Mouse (Mus musculus) testis, postnatal 10 days (tissue): ENCODE measurements around the gene Acot7.

Experiments
- DNase-seq: peaks from one replicate; pipeline ENCODE4 v3.0.0; 2021; ENCODE audit warnings: low spot score

The Acot7 gene

DNA sequence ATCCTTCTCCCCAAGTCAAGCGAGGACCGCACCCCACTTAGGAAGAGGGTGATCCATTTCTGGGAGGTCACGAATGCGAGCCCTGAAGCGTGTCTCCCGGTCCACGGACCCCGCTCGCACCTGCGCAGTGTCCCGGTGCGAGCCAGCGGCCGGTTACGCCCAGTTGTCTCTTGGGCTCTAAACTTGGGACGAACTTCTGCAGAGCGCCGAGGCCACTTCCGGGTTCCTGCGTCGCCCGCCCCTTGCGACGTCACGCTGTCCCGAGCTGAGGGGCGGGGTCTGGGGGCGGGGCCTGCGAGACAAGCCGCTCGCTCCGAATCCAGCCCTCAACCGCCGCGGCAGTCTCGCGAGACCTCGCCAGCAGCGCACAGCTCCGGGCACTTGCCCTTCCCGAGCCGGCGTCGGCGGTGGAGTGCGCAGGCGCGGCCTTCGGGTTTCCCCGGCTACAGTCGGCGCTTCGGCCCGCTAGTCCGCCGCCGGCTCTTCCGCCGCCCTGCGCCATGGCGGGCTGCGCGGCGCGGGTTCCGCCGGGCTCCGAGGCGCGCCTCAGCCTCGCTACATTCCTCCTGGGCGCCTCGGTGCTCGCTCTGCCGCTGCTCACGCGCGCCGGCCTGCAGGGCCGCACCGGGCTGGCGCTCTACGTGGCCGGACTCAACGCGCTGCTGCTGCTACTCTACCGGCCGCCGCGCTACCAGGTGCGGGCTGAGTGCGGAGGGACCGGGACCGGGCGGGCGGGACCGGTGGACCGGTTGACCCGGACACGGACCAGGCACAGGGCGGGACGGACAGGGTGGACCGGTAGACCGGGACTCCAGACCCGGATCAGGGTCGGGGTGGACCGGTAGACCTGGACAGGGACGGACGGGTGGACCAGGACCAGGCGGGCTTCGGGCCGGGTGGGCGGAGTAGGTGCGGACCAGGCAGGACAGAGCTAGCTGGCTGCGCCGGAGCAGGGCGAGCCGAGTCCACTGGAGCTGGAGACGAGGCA is 119.2 kb downstream of the Acot7 start, which contains the start of gene Icmt:
Gene Icmt (plus strand): TSS at position 354 of the 988 bp plus-strand sequence.
- peak; percentile 100 for DNase-seq

DNA sequence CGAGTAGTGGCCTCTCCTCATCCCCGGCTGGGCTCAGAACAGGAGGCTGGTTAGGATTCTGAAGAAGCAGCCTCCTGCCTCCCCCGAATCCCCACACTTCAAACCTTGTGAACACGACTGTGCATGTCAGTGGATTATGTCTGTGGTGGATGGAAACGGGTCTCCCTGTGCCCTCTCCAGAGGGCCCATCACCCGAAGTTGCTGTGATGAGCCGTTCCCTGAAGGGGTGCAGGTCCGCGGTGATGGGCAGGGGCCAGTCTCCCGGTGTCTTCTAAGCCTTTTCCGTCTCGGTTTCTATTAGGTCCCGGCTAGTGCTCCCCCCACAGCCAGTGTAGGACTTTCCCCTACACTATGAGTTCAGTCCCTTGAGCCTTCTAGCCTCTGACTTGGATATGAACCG is 120.9 kb downstream of the Acot7 start:
- DNase-seq = no peak

DNA sequence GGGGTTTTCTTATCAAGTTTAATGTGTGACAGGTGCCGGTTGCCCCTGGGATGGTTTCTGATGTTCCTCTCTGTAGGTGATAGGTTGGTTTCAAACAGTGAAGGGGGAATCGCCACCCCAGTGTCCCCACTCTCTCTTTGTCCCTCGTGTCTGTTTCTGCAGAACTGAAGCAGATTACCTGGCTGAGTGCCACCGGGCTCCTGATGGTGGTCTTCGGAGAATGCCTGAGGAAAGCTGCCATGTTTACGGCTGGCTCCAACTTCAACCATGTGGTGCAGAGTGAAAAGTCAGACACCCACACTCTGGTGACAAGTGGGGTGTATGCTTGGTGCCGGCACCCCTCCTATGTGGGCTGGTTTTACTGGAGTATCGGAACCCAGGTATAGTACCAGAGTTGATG is 122.4 kb downstream of the Acot7 start:
- no peak for DNase-seq

DNA sequence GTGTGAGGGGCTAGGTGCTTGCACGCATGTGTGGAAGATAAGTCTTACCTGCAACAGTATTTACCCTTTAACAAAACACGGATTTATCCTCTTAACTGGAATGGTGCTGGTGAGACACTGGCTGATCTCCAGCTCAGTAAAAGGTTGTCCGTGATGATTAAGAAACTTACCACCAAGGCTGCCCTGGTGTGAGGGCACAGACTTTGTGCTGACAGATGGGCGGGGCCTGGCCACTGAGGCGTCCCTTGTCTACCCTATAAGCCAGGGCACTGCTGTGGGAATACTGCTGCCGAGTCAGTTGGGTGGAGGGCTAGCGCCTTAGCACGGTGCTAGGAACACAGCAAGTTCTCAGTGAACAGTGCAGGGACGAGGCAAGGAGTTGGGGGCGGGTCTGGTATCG is 124.1 kb downstream of the Acot7 start:
- DNase-seq = no peak

DNA sequence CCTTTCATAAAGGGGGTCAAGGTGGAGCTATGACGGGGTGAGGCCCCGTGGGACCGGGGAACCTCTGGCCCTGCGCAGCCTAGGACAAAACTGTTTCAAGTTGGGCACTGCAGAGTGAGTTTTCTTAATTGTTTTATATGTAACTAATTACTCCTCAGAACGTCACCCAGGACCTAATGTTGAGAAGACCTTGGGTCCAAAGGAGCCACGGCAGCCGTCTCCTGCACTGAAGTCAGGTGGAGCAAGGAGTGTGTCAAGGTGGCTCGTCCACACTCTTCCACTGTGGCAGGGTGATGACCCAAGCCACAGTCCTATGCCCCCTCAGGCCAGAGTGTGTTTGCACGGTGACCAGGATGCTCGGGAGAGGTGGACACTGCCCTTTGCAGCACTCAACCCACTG is 125.2 kb downstream of the Acot7 start:
- no peak for DNase-seq

DNA sequence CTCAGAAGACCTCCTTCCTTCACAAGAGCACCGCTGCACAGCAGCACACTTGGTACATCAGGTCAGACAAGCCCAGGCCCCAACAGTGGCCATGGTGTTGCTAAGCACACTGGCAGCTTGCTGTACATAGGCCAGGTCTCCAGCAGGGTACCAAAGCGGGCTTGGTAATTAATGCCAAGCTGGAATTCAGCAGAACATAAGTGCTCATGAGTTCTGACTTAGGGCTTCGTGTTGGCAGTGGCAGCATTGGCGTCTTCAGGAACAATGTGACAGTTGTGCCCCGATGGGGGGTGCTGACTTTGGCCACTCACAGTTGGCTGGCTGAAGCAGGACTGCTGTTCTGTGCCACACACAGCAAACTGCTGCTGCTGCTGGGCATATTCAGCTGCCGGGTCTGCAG is 126.8 kb downstream of the Acot7 start:
- no peak for DNase-seq

DNA sequence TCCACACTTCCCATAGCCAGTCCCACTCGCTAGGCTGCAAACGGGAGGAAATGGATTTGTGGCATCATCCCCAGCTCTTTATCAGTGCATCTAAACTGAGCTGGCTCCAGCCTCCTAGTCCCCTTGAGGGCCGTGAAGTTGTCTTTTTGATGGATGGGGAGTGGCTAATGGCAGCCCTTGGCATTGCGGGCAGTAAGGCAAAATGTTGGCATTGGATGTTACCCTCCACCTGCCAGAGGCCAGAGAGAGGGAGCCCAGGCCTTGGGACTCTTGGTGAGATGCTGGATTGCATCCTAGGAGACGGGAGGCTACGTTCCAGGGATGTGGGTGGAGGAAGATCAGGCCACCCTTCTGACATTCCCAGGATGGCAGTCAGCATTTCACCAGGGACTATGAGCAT is 128.1 kb downstream of the Acot7 start:
- DNase-seq = no peak

DNA sequence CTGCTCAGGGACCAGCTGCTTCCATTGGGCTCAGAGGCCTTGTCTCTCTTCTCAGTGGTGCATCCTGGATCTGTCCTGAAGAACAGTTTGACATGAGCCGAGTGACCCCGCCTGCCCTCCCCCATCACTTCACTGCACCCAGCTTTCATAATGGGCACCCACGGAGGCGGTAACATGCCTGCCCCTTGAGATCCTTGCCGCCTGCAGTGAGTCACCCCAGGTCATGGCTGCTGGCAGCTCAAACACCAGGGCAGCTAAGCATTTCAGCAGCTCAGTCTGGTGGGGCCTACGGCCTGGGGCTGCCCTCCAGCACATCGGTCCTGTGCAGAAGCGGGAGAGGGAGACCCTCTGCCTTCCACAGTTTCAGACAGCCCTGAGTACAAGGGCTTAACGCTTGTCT is 129.6 kb downstream of the Acot7 start:
- DNase-seq = no peak

DNA sequence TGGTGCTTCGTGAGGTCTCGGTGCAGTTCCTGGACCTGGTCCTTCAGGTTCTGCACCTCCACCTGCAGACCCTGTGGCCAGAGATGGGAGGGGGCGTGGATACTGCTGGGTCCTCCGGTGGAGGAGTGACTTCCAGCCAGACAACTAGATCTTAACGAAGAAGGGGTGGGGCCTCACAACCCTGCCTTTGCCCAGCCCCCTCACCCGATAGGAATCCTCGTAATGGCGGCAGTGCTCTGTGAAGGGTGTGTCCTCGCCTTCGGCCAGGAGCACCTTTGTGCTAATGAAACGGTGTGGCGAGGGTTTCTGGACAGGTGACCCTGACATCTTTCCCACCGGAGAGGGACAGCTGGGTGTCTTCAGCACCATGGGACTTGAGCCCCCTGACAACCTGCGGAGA is 134.3 kb downstream of the Acot7 start:
- no peak for DNase-seq

DNA sequence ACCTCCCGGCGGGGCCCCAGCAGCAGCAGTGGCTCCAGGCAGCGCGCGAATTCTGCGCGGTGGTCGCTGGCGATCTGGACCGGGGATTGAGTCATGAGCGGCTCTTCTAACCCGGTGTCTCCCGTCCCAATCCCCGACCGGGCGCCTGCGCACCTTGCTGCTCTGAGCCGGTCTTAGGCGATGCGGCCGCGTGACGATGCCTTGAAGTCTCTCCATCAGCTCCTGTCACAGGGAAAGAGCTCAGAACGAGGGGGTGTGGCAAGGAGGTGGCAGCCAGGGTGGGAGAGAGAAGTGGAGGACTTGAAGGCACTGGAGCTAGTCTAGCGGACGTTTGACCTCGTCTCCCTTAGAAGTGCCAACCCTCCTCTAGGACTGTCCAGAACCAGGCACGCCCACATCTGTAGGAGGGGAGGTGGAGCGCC is 135.3 kb downstream of the Acot7 start:
- DNase-seq = no peak

DNA sequence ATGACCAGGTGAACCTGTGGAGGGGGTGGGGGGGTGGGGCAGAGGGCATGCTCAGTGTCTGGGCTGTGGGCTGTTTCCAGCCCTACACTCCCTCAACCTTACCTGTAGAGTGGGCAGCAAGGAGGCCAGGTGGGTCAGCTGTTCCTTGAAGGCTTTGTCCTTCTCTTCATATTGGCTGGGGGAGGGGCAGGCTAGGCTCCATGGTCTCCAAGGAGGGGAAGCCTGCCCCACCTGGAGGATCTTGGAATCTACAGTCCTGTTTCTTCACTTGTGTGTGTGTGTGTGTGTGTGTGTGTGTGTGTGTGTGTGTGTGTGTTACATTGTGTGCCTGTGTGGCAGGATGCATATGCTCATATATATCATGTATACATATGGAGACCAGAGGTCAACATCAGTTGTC is 136.0 kb downstream of the Acot7 start:
- DNase-seq = peak; percentile 82

DNA sequence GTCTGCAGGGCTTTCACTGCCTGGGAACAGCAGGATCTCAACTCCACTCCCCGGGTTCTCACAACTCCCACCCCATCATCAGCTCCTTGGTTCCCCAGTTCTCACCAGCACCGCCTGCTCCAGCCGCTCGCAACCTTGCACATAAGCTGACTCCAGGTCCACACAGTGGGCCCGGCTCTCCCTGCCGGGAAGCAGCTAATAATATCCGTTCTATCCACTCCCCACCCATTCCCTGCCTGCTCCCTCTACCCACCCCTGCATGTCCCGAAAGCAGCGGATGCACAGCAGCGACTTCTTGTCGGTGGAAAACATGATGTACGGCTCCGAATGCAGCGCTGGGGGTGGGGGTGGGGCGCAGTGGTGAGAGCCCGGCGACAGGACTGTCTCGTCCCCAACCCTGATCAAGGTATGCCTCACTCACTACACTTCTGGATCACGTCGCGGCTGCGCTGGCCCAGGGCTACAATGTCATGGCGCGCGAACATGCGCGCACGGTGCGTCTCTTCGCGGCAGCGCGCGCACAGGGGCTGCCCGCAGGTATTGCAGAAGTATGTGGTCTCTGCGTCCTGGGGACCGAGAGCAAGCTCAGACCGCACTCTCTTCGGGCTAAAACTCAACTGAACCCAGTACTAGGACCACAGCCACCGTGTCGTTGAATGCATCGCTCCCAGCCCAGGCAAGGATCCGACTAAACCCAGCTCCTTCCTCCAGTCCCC is 137.7 kb downstream of the Acot7 start:
- no peak for DNase-seq

DNA sequence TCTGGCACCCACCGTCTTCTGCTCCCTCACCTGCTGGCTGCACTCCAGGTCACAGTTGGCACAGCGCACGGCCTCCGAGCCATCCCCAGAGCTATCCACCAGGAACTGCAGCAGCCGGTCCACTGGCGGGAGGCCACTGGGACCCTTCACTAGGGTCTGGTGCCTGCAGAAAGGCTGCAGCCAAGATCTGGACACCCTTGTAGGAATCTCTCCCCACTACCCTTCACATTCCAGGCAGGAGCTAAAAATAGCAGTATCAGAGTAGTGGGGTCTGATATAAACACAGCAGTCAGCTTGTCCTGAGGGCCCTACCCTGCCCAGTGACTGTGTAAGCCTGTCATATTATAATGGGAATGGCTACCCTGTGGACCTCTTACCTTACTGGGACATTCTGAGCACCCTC is 139.7 kb downstream of the Acot7 start:
- no peak for DNase-seq

DNA sequence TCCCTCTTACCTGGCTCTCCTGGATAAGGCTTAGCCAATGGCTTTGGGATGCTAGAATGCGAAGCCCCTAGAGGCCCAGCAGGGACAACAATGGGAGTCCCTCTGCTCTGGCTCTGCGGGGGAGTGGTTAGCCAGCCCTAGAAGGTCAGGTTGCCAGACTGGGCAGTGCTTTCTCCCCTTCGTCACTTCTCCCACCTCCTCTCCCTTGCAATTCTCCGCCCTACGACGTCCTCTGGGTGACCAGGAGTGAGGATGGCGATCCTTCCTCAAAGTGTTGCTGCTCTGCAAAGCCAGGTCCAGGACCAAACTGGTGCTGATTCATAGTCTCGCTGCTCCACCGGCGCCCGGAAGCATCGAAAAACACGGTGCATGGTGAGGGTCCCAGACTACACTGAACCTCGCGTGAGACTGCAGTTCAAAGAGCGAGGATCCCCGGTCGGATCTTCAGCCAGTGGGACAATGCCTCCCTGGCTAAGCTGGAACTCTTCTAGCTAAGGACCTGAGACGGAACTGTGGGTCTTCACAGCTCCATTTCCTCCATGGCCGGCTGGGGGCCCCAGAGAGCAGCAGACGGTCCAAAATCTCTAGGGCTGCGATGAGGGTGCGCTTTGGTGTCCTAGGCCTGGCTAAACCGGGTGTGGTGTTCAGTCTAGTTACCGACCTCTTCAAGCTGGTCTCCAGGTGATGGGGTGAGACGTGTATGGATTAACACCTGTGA is 140.7 kb downstream of the Acot7 start, which contains the start of gene Rnf207:
Gene Rnf207 (minus strand): TSS at position 477 of the 718 bp plus-strand sequence.
- DNase-seq = peak; percentile 76
